Mouse (Mus musculus) 3134 (cell line): ENCODE data around the gene Klk1b3.
"Not testable (repeated sequence)": the region's sequence is repeated elsewhere in the genome, so short reads cannot be mapped to it uniquely, and the experiment has no call there.

Experiments used
- DNase-seq: peaks from one replicate; pipeline ENCODE4 v3.0.0-alpha.2; 2011; ENCODE audit warnings: low spot score; ENCODE audit not compliant: insufficient read length; ENCODE audit errors: extremely low read depth

The Klk1b3 gene

DNA sequence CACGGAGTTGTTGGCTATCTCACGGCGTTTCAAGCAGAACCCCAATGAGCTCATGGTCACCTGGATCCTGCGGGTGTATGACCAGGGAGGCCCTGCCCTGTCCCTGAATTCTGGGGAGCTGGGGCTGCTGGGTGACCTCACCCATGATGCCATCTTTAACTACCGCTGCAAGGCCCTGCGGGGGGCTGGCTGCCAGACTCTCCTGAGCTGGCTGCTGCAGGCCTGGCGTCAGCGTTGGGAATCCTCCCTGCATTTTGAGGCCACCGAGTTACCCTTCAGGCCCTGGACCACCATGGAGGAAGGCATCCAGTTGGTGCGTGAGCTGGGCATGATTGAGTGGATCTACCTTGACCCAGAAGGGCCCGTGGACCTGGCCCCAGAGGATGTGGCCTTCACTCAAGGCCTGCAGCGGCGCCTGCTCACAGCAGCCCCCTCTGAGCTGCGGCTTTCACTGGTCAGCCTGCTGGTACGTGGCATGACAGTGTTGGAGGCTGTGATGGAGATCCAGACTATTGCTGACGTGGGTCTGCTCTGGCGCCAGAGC, 52.8 kb downstream of the Klk1b3 start:
- DNase-seq = not testable (repeated sequence)
